19 mouse cellular contexts compared by ENCODE assay signal in genomic region chr10:125070246-125070645, GRCm38 (mm10).
A peak's percentile ranks its signal among the peaks of the same experiment; 100 is the strongest.
DNase-seq lines count a peak whose midpoint lies in the region.
"Had no signal": no experiment of that assay in that cellular context is flagged by ENCODE, and none has a peak within 500 bp of the region (broad histone marks: within the 10 kb centered on the region; RNA-seq: fewer than 3 reads in every experiment).

No protein-coding gene starts in this region.

- peak; percentile 19 for DNase-seq in layer of hippocampus, adult 11-12 months (ENCODE audit: low spot score)
- DNase-seq in layer of hippocampus, adult 9-10 months (ENCODE audit: low spot score), result no peak
- peak; percentile 34 to 47 for DNase-seq in right cerebral cortex, postnatal 10 days (ENCODE audit: low spot score in 2 of 2)
- no peak for DNase-seq in right cerebral cortex, adult 18-20 months
- peak; percentile 27 to 60 for DNase-seq in layer of hippocampus, adult 8-10 months (ENCODE audit: low spot score in 2 of 2)
- peak; percentile 3 to 20 for DNase-seq in layer of hippocampus, postnatal 36 days
- no peak for DNase-seq in urinary bladder, adult 18-20 months (ENCODE audit: low spot score in 2 of 2)
- DNase-seq: adrenal gland, postnatal 10 days; adrenal gland, postnatal 36 days; B cell, adult 2 months; cerebellum, adult 11 months; cerebellum, adult 2 months; cerebellum, adult 9-11 months; cerebellum, postnatal 36 days; embryo, embryonic 11 days; gastrocnemius, adult 2 months; gastrocnemius, postnatal 14 days; heart, adult 11 months; heart, postnatal 36 days had no signal

Comparison
In these comparisons a context has a peak if more than half of its experiments do, and no peak if none do; other contexts are left out.
1. DNase-seq: peak in layer of hippocampus, adult 11-12 months (single experiment), right cerebral cortex, postnatal 10 days (2 of 2), layer of hippocampus, adult 8-10 months (2 of 2) and layer of hippocampus, postnatal 36 days (2 of 2); none in layer of hippocampus, adult 9-10 months (single experiment), right cerebral cortex, adult 18-20 months (single experiment) and urinary bladder, adult 18-20 months (0 of 2).